Mouse (Mus musculus): ENCODE data around the gene Rnls. TPM values are rescaled to one million over a fixed set of nuclear protein-coding genes. Genes with fewer than 3 reads are reported as not detected.

The Rnls gene
- polyA plus RNA-seq, 1 experiment from 2014 or later: not detected

DNA sequence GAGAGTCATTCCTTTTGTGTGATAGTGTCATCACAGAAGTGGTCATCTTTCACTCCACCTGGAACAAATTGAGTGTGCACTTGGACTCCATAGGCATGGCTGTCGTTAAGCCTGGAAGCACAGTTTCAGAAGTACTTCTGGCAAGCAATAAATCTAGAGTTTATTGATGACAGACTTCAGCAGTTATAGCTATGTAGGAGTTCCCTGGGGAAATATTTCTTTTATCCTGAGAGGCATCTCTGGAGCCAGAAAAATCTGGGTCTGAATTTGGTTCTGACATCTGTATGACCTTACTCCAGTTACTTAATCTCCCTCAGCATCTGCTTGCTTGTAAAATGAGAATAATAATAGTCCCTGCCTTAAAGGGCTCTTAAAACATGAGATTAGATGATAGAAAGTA lies 184.1 kb downstream of the Rnls start:
- ChIA-PET CTCF (interaction anchor here (1.1 to 1.5 kb wide), 4 partner anchors 11 to 45 kb away, joined by 3 to 9 read pairs (median 4); no protein-coding TSS in a partner anchor), POLR2A (interaction anchor here (0.8 to 1.2 kb wide), 2 partner anchors 11 to 14 kb away, joined by 3 read pairs; no protein-coding TSS in a partner anchor)
- no peak for ATAC-seq
- H3K27me3 ChIP-seq: no peaks in the 10 kb centered on the region
- TF ChIP-seq CTCF (IDR thresholded peaks at IDR 0.05): no peak
- DNase-seq (ENCODE audit: low read depth, low spot score): no peak
- in situ Hi-C loops (cut with MboI; ENCODE audit: low pct_unique_long_range_greater_than_20kb): no loop called here

DNA sequence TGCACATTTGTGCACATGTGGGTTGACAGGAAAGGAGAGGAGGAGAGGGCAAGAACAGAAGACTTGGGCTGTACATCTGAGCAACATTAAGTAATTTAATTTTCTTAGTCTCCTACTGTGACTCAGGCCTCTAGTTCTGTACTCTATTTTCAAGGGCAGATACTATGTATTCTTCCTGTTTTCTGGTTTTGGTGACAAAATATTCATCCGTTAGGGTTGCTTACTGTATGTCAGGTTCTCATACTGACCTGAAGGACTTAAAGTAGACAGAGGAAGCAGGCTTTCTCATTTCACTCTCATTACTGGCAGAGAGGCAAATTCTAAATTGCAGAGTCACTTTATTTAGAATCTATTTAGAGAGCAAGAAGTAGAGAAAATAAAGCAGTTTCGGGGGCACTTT lies 186.7 kb downstream of the Rnls start:
- TF ChIP-seq CTCF (IDR thresholded peaks at IDR 0.05): no peak
- DNase-seq (ENCODE audit: low read depth, low spot score) (no peak), ATAC-seq (no peak)
- POLR2A ChIA-PET: interaction anchor here (0.6 kb wide), 1 partner anchor 10 kb away, joined by 3 read pairs; no protein-coding TSS in a partner anchor
- CTCF ChIA-PET: no interaction called here
- in situ Hi-C loops (cut with MboI; ENCODE audit: low pct_unique_long_range_greater_than_20kb): no loop called here
- H3K27me3 ChIP-seq: no peaks in the 10 kb centered on the region

DNA sequence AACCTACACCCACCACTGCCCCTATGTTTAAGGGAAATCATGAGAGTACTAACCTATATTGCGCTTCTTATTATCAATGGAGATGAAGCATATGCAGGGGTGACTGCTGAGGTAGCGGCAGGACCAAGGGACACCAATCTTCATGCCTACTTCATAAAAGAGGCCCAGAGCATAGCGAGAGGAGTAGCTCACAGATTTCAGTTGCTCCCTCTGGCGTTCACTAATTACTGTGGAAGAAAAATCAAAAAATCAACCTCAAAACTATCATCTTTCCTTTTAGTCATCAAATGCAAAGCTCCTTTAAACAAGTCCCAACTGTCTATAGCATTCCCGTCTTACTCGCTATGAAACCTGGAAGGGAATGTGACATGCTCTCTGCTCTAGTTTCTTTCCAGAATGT lies 189.7 kb downstream of the Rnls start:
- DNase-seq (ENCODE audit: low read depth, low spot score) (no peak), ATAC-seq (no peak)
- ChIA-PET POLR2A (no interaction called here), CTCF (interaction anchor here (1.1 kb wide), 2 partner anchors 11 to 23 kb away, joined by 3 to 4 read pairs; no protein-coding TSS in a partner anchor)
- TF ChIP-seq CTCF (IDR thresholded peaks at IDR 0.05): no peak
- in situ Hi-C loops (cut with MboI; ENCODE audit: low pct_unique_long_range_greater_than_20kb): no loop called here
- H3K27me3 ChIP-seq: peaks cover 3% of the 10 kb centered on the region

DNA sequence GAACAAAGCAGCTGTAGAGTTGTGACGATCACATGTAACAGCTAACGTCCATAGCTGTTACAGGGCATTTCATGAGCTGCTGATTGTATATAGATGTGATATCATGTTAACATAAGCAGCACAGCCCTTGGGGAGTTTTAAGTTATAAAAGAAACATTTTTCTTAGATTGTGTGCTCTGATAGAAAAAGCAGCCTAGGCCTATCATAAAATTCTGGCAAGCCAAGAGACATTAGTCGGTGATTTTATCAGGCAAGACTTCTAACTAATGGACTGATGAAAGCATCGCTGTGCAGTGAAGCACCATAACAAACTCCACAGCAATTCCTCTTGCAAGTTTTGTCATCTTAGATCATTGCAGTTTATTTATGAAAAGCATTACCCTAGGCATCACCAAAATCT lies 190.9 kb downstream of the Rnls start:
- ChIA-PET POLR2A (no interaction called here), CTCF (interaction anchor here (0.8 kb wide), 1 partner anchor 20 kb away, joined by 3 read pairs; no protein-coding TSS in a partner anchor)
- no peak for TF ChIP-seq CTCF (IDR thresholded peaks at IDR 0.05)
- H3K27me3 ChIP-seq: peaks cover 3% of the 10 kb centered on the region
- ATAC-seq (no peak), DNase-seq (ENCODE audit: low read depth, low spot score) (no peak)
- in situ Hi-C loops (cut with MboI; ENCODE audit: low pct_unique_long_range_greater_than_20kb): no loop called here

DNA sequence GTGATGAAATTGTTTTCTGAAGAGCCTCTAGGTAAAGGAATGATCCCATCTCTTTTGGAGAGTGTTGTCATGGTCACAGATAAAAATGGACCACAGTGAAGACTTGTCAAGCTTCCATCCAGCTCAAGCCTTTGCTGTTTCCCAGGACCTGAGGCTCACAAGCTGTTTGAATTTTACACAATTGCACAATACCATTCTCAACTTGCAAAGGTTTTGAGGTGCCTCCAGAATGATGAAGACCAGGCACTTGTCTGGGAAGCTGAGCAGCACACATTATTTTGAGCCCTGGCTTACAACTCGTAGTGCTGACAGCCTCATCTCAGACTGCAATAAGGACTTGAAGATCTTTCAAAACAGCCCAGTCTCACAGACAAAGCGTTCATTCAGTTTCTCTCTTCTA lies 200.0 kb downstream of the Rnls start:
- ChIA-PET POLR2A (no interaction called here), CTCF (interaction anchor here (0.7 to 1.8 kb wide), 4 partner anchors 9 to 15 kb away, joined by 3 to 5 read pairs (median 4); no protein-coding TSS in a partner anchor)
- no peak for DNase-seq (ENCODE audit: low read depth, low spot score)
- no peak for TF ChIP-seq CTCF (IDR thresholded peaks at IDR 0.05)
- in situ Hi-C loops (cut with MboI; ENCODE audit: low pct_unique_long_range_greater_than_20kb): no loop called here
- peaks cover 50% of the 10 kb centered on the region for H3K27me3 ChIP-seq
- ATAC-seq: no peak

DNA sequence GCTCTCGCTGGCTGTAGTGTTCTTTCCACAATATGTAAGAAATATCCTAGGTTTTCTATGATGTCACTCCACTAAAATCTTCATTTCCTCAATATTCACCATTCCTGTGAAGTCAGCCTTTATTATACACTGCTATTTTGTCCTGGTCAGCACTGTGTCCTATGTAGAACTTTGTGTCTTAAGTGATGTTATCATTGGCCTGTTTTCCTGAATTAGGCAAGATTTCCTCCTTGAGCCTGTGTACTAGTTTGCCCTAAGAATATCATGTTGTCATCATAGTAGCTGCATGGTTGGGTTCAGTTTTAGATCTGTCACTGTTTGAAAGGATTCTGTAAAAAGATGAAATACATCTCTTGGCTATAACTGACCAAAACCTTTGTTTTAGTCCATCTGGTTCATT lies 203.3 kb downstream of the Rnls start:
- in situ Hi-C loops (cut with MboI; ENCODE audit: low pct_unique_long_range_greater_than_20kb): no loop called here
- ChIA-PET POLR2A (no interaction called here), CTCF (no interaction called here)
- ATAC-seq: no peak
- peaks cover 40% of the 10 kb centered on the region for H3K27me3 ChIP-seq
- TF ChIP-seq CTCF (IDR thresholded peaks at IDR 0.05): no peak
- no peak for DNase-seq (ENCODE audit: low read depth, low spot score)

DNA sequence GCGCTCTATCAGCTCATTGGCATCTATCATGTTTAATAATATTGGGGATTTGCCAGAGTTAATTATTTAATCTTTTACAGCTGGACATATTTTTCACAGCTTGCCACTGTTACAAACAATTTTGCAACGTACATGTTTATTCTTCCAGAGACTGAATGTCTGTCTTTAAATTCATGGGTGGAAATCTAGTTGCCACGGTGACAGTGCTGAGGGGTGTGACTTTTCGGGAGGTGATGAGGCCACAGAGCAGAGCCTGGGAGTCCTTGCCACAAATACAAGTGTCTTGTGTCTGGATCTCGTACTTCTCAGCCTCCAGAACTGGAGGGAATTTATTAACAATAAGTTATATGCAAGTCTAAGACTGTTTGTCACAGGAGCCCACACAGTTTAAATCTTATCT lies 212.5 kb downstream of the Rnls start:
- DNase-seq (ENCODE audit: low read depth, low spot score): no peak
- CTCF ChIA-PET: interaction anchor here (0.8 to 1.4 kb wide), 2 partner anchors 12 to 109 kb away, joined by 3 to 4 read pairs; no protein-coding TSS in a partner anchor
- POLR2A ChIA-PET: interaction anchor here (0.6 kb wide), 1 partner anchor 33 kb away, joined by 3 read pairs; no protein-coding TSS in a partner anchor
- ATAC-seq: no peak
- TF ChIP-seq CTCF (IDR thresholded peaks at IDR 0.05): no peak
- in situ Hi-C loops (cut with MboI; ENCODE audit: low pct_unique_long_range_greater_than_20kb): no loop called here
- peaks cover 10% of the 10 kb centered on the region for H3K27me3 ChIP-seq

DNA sequence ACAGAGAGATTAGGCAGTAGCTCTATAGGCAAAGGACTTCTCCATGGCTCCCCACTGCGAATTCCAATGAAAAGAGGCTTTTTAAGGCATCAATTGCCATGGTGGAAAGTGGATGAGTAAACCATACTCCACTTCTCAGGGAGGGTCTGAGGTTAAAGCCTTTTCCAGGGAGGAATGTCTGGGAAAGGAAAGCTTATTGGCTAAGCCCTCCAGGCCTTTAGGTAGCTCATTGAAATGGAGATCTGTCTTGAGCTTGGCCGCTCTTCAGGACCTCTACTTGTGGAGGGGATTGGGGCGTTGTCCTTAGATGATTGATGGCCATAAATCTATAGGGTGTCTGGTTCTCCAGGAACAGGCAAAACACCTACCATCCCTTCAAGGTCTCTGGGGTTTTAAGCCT lies 213.2 kb downstream of the Rnls start:
- DNase-seq (ENCODE audit: low read depth, low spot score) (no peak), ATAC-seq (no peak)
- CTCF ChIA-PET: interaction anchor here (0.8 to 1.4 kb wide), 2 partner anchors 13 to 24 kb away, joined by 3 to 4 read pairs; no protein-coding TSS in a partner anchor
- in situ Hi-C loops (cut with MboI; ENCODE audit: low pct_unique_long_range_greater_than_20kb): no loop called here
- peaks cover 10% of the 10 kb centered on the region for H3K27me3 ChIP-seq
- no peak for TF ChIP-seq CTCF (IDR thresholded peaks at IDR 0.05)
- POLR2A ChIA-PET: interaction anchor here (0.6 kb wide), 1 partner anchor 32 kb away, joined by 3 read pairs; no protein-coding TSS in a partner anchor

DNA sequence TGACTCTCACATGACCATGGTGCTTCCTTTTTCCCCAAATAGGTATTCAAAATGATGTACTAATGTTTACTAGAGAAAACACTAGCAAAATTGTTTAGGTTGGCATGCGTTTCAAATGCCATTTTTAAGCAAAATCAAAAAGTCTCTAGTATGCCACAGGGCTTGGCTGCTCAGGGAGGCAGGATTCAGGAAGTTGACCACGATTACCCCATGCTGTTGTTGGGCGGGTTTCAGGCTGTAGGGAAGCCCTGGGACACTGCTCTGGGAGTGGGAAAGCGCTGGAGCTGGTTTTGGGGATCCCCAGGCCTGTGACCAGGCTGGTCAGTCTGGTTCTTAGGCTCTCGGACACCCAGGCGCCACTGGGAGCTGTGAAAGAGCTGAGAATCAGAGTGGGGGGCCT lies 213.7 kb downstream of the Rnls start:
- DNase-seq (ENCODE audit: low read depth, low spot score) (no peak), ATAC-seq (no peak)
- no peak for TF ChIP-seq CTCF (IDR thresholded peaks at IDR 0.05)
- ChIA-PET POLR2A (no interaction called here), CTCF (interaction anchor here (1.4 kb wide), 1 partner anchor 13 kb away, joined by 4 read pairs; no protein-coding TSS in a partner anchor)
- H3K27me3 ChIP-seq: peaks cover 10% of the 10 kb centered on the region
- in situ Hi-C loops (cut with MboI; ENCODE audit: low pct_unique_long_range_greater_than_20kb): no loop called here

DNA sequence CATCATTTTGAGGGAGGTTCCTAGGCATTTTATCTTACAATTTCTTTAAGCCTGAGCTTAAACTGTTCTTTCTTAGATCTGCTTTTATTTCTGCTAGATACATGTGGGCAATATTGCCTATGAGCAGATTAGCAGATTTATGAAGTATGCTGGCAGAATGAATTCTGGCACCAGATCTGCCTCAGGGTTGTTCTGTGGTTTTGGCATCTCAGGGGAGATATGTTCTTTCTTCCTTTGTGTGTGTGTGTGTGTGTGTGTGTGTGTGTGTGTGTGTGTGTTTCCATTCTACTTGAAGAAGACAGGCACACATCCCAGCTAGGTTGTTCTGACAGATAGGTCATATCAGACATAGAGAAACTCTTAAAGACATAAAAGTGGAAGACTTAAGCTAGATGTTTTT lies 218.1 kb downstream of the Rnls start:
- no peak for ATAC-seq
- ChIA-PET POLR2A (interaction anchor here (0.7 kb wide), 1 partner anchor 8 kb away, joined by 5 read pairs; no protein-coding TSS in a partner anchor), CTCF (no interaction called here)
- H3K27me3 ChIP-seq: peaks cover 7% of the 10 kb centered on the region
- DNase-seq (ENCODE audit: low read depth, low spot score): no peak
- TF ChIP-seq CTCF (IDR thresholded peaks at IDR 0.05): no peak
- in situ Hi-C loops (cut with MboI; ENCODE audit: low pct_unique_long_range_greater_than_20kb): no loop called here

DNA sequence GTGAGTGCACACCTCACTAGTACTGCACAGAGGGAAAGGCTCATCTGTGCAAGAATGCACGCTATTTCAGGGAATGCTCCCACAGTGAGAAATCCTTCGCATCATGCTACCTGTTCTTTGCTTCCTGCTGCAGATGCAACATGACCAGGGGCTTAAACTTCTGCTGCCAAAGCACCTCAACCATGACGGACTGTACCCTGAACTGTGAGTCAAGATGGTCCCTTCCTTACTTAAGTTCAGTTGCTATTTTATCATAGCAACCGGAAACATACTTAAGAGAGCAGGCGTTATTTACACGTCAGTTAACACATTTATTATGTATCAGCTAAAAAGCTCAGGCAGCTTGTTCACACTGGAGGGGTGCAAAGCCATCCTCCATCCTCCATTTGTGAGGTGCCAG lies 222.2 kb downstream of the Rnls start:
- CTCF ChIA-PET: interaction anchor here (1.1 to 2.9 kb wide), 3 partner anchors 13 to 88 kb away, joined by 4 to 16 read pairs (median 4); no protein-coding TSS in a partner anchor
- ATAC-seq (no peak), DNase-seq (ENCODE audit: low read depth, low spot score) (no peak)
- peaks cover 9% of the 10 kb centered on the region for H3K27me3 ChIP-seq
- no peak for TF ChIP-seq CTCF (IDR thresholded peaks at IDR 0.05)
- POLR2A ChIA-PET: no interaction called here
- in situ Hi-C loops (cut with MboI; ENCODE audit: low pct_unique_long_range_greater_than_20kb): no loop called here
